Mouse (Mus musculus) thymus, postnatal 25 days (tissue): ENCODE results near the gene Zc3hc1.
"Not testable (repeated sequence)": the region's sequence is repeated elsewhere in the genome, so short reads cannot be mapped to it uniquely, and the experiment has no call there.

Experiments
- DNase-seq: peaks from one replicate; pipeline ENCODE4 v3.0.0; 2022

Zc3hc1 gene

DNA sequence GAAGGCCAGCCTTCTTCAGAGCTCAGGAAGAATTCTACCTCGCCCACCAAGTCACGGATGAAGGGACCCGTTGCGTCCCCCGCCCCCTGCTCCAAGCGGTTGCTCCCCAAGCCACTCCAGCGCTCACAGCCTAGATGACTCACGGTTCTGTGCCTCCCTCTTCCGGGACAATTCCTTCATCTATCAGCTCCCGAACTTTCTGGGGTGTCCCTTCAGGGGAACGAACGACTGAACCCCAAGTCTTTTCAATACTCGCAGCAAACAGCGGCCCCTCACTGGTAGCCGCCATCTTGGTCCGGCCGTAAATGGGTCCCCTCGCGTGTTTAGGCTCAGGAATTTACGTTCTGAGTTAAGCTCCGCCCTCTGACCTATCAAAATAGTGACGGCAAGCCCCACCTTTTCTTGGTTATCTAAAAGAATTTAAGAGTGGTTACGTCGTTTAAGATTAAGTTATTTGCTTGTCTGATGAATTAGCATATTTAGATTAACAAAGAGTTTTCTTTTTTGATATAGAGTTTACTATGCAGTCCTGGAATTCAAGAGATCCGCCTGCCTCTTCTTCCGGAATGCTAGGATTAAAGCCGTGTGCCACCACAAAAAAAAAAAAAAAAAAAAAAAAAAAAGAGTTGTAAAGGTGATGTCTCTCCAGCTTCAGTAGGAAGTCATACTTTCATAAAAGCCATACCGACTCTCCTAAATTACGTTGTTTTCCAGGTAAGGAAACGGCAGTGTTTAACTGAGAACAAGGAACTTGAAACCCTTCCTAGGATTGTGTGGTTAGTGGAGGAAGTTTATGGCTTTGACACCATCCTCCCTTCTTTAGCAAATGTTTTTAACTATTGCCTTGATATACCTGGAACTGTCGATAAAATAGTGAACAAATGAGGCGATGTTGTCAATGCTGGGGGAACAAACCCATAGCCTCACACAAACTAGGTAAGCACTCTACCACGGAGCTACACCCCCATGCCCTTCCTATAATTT is at the start of gene Zc3hc1:
Gene Zc3hc1 (minus strand): TSS at position 315 of the 984 bp plus-strand sequence.
- DNase-seq = peak; percentile 78

- no peak for DNase-seq
These were observed 48.7 kb upstream of the Zc3hc1 start for GRCm38 (mm10) chr6:30439576-30439975.

DNA sequence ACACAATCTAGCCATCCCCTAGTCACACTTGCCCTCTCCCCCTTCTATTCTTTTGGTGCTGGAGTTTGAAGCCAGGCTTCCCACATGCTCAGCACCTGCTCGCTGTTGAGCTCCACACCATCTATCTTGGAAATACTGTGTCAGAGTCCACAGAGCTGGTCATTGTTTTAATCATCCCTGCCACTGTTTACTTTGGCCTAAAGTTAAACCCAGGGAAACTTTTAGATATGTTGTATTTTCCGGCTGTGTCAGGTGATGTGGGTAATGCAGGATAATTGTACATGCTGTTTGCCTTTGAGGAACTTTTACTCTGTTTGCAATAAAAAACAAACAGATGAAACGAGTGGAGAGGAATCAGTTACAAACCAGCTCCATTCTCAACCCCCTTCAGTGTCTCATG is 46.2 kb upstream of the Zc3hc1 start:
- DNase-seq = no peak

GRCm38 (mm10) chr6:30436476-30436875 is 45.6 kb upstream of the Zc3hc1 start:
- DNase-seq = no peak

DNA sequence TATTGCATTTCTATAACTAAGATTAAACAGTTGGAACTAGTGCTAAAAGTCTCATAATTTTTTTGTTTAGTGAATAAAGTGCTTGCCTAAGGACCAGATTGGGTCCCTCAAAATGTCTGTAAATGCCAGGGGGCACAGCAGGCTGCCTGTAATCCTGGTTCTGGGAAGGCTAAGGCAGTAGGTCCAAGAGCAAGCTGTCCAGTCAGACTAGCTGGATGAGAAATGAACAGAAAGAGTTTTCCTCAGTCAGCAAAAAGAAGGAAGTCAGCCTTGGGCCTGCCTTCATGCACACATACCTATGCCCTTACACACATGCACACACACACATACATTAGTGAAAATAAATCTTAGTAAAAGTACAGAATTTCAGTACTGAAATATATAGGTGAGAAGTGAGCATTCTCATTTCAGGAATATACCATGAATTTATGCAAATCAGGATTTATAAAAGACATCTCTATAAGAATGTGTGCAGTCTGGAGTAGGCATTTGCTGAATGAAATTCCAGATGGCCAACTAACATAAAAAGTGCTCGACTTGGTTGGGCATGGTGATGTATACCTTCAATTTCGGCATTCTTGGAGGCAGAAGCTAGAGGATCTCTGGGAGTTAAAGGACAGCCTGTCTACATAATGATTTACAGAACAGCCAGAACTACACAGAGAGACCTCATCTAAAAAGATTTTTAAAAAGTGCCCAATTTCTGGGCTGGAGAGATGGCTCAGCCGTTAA is 41.8 kb upstream of the Zc3hc1 start:
- no peak for DNase-seq

- DNase-seq = no peak
These were observed 26.0 kb upstream of the Zc3hc1 start for GRCm38 (mm10) chr6:30416801-30417200.

GRCm38 (mm10) chr6:30416126-30416525 is 25.3 kb upstream of the Zc3hc1 start:
- no peak for DNase-seq

DNA sequence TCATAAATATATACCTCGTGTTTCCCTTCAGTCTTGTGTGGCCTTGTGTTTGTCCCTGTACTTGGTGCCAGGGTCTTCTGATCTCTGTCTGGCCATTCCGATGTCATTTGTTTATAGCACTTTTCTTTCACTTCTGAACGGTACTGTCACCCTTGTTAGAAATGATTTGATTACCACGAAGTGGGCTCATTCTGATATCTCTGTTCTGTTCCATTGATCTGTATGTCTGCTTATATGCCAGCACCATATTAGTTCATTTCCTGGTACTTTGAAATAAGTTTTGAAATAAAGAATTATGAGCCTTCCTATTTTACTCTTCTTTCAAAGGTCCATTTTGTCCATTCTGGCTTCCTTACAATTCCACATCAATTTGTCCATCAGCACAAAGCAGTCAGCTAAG is 20.5 kb upstream of the Zc3hc1 start:
- no peak for DNase-seq

DNA sequence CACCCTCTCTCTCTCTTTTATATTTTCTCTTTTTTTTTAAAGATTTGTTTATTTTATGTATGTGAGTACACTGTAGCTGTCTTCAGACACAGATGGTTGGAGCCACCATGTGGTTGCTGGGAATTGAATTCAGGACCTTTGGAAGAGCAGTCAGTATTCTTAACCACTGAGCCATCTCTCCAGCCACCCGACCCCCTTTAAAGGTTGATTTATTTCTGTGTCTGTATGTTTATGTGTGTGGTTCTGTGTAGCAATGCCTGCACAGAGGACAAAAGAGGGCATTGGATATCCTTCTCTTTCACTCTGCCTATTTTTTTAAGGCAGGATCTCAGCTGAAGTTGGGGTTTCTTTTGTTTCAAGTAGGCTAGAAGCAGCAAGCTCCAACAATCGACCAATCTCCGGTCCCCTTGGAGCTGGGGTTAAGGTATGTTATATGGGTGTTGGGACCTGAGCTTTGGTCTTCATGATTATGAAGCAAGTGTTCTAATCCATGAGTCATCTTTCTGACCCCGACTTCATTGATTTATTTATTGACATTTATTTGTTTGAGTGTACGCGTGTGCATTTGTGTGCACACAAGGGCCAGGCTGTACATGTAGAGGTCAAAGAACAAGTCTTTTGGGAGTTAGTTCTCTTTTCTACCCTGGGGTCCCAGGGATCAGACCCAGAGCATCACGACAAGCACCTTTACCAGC is 18.7 kb upstream of the Zc3hc1 start:
- DNase-seq = no peak

- DNase-seq = no peak
These were observed 17.4 kb upstream of the Zc3hc1 start for GRCm38 (mm10) chr6:30408276-30408675.

GRCm38 (mm10) chr6:30404671-30405070 is 13.8 kb upstream of the Zc3hc1 start:
- no peak for DNase-seq

DNA sequence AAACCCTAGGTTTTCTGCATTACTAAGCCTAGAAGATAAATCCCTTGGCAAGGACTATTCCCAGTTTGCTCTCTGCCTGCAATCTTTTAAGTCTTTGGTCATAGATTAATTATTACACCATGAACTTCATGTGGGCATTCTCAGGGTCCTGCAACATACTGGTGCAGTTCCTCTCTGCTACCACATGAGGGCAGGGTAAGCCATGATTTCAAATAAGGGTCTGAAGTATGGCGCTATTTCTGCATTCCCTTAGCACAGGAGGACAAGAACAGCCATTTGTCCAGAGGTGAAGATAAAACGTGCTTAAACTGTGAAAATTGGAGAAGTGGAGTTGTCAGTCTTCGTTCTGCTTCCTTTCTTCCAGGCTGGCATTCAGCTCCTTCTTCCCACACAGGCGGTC is 12.6 kb upstream of the Zc3hc1 start:
- DNase-seq = peak; percentile 67

DNA sequence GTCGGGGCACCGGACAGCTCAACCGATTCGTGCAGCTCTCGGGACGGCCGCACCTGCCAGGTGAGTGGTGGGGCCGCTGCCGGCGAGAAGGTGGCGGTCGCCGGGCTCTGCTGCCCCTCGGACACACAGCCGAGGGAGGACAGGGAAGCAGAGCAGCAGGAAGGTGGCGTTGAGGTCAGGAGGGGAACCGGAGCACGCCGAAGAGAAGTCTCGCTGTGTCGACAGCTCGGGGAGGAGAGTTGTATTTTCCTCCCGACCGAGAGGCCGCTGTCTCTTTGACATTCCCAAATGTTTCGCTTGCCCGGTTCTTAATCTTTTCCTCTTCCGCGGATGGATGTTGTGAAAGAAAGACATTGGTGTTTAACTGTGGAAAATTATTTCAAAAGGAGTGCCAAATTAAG is 11.3 kb upstream of the Zc3hc1 start:
- DNase-seq = no peak

- peak; percentile 100 for DNase-seq
These were observed 10.6 kb upstream of the Zc3hc1 start, which contains the start of gene Klhdc10 for GRCm38 (mm10) chr6:30401308-30402015. Gene Klhdc10 (plus strand): TSS chr6:30401868.

- DNase-seq = peak; percentile 11
These were observed 9.9 kb upstream of the Zc3hc1 start for GRCm38 (mm10) chr6:30400716-30401115.

DNA sequence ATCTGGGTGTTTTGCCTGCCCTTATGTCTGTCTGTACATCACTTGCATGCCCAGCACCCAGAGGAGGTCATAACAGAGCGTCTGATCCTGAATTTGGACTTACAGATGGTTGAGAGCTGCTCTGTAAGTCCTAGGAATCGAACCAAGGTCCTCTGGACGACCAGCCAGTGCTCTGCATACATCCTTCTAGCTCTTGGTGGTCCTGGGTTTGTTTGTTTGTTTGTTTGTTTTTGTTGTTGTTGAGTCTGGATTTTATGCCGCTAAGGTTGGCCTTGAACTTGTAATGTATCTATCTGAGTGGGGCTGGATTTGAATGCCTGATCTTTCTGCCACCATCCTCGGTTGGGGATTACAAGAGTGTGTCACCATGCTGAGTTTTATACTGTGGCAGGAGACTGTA is 9.3 kb upstream of the Zc3hc1 start:
- DNase-seq = no peak

DNA sequence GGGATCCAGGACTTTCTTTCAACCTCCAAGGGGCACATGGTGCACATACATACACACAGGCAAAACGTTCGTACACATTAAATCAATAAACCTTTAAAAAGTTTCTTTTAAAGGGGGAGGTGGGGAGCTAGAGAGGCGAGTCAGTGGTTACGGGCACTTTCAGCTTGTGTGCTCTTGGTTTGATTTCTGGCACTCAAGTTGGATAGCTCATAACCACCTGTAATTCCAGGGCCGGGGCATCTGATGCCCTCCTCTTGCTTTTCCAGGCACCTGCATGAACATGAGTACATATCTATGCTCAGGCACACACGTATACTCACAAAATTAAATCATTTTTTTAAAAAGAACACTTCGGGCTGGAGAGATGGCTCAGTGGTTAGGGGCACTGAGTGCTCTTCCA is 1.2 kb upstream of the Zc3hc1 start:
- DNase-seq = no peak

DNA sequence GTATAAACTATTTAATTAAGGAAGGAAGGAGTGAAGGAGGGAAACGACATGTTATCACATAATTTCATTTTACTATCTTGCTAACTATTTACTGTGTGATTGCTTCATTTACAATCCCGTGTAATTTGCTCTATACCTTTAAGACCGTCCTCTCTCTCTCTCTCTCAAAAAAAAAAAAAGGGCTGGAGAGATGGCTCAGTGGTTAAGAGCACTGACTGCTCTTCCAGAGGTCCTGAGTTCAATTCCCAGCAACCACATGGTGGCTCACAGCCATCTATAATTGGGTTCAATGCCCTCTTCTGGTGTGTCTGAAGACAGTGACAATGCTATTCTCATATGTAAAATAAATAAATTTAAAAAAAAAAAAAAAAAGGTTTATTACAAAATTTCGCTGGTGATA is 557 bp downstream of the Zc3hc1 start:
- DNase-seq = not testable (repeated sequence)

DNA sequence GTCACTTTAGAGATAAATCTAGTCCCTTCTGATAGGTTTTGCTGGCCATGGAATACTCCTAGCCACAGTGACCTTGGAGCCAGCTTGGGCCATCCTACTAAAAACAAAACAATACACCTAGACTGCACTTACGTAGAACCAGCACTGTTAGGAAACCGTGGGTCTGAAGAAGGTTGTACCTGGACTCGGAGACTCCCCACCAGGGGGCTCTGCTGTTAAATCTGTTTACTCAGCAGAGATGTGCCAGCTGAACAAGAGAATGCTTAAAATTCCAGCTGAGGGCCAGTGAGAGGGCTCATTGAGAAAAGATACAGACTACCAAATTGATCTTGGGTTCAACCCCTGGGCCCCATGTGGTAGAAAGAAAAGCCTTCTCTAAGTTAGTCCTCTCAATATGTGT is 9.7 kb downstream of the Zc3hc1 start:
- DNase-seq = peak; percentile 36

DNA sequence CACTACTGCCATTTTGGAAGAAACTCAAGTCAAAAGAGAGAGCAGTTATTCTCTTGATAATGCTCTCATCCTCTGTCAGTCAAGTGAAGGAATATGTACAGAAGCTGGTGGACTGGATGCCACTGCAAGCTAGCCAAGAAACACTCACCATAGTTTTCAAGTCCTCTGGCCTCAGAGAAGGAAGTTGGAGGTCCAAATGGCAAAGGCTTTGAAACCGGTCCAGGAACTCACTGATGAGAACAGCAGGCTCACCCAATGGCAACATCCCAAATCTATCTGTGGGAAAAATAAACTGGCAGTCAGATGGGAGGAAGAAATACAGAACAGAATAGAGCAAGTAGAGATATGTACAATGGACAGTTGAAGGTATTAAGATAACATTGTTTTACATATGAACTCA is 15.0 kb downstream of the Zc3hc1 start:
- DNase-seq = no peak

DNA sequence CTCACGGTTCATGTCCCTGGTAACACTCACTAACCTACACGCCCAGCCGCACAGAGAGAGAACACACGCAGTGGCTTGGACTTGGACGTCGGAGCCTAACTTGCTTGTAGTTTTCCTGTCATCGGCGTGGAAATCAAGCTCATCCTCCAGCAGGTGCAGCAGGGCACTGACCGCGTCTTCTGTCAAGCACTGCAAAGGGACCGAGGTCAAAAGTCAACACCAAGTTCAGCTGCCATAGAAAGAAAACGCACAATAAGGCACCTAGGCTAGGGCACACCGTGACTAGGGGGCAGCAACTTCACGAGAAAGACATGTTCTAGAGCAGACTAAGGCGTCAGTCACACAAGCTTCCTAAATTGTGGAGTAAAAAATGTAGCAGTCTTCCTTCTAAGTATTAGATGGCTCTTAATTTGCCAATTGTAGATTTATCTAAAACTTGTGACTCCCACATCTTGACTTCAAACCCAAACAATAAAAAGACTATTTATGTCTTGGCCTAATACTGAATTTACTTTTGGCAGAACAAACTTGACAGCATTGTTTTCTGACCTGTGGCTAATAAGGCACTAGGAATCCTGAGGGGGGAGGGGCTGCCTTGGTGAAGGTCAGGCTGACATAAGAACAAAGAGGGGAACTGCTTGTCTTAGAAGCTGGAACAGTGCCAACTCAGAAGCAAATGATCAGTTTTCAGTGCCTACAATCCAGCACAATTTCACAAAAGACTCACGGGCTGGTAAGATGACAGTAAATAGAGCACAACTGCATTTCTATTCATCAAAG is 15.9 kb downstream of the Zc3hc1 start:
- DNase-seq = no peak
